Mouse (Mus musculus) cerebellum, adult 18-20 months (tissue): ENCODE measurements around the gene Psd.

Experiments
- DNase-seq, 2 experiments: peaks; one replicate each; pipeline ENCODE4 v3.0.0; 2021

Psd gene

DNA sequence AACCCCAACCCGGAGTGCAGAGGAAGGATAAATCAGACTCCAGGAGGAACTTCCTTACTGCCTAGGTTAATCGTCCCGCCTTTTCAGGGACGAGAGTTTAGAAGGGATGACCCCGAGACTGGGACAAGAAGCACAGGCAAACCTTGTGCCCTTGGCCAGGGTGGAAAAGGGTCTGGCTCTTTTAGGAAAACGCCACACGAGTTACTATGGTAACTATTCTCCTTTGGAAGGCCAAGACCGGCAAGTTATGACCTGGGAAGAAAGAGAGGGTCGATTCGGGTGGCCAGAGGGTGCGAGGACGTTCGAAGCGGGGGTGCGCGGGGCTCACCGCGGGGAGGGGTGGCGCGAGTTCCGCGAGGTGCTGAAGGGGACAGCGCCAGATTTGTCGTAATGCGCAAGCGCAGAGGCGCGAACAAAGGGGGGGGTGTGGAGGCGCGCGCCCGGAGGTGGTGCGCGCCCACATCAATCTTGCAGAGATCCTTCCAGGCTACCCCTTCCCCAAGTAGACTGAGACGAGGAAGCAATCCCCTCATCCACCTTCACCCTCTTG lies at the start of gene Psd:
Gene Psd, minus strand, starts transcription at position 401 of the 550 bp plus-strand sequence.
- DNase-seq, result peak; percentile 74 to 85

DNA sequence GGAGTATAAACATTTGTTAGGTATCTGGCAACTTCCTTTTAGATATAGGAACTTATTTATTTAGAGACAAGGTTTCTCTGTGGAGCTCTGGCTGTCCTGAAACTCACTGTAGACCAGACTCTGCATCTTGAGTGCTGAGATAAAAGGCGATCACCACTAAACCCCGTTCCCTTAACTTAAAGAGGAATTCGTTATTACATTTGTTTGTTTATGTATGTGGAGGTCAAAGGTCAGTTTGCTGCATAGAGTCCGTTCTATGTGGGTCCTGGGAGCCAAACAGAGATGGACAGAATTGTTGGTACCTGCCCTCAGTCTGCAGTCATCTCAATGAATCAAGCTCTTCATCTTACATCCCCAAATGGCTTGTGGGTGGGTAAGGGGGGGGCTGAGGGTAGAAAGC lies 48.9 kb upstream of the Psd start:
- DNase-seq, result no peak

DNA sequence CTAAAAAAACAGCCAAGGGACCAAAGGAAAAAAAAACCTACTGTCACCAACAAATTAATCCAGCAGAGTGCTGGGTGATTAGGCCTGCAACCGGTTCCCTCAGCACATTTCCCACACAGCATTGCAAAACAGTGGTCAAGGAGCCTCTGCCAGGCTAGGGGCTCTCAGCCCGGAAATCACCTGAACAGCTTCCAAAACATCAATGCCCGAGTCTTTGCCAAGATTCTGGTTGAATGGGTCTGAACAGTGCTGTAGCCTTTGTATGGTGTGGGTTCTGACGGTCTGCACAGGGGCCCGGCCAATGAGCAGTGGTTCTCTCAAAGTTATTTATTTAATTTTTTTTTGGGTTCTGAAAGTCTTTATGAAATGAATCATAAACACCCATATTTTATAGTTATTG lies 48.5 kb upstream of the Psd start:
- DNase-seq, result no peak

DNA sequence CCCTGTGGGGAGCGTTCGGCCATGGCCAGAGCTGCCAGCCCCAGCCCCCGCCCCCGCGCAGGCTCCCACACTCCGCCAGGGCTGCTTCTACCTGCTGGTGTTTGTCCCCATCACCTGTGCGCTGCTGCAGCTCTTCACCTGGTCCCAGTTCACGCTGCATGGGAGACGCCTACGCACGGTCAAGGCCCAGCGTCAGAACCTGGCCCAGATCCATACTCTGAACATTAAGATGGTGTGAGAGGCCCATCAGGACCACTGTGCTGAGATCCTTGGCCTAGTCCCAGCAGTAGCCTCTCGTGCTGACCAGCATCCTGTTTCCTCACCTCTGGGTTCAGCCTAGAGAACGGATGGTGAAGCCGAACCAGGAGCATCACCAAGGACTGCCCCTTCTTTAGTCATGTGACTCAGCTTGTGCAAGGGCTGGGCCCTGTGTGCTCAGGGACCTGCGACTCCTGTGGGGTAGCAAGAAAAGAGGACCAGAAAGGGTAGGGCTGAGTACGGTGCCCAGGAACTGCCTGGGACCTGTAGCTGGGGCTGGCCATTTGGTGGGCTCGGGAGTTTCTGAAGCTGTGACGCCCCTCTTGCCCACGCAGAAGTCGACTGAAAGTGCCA lies 47.6 kb upstream of the Psd start:
- peak; percentile 26 to 38 for DNase-seq

DNA sequence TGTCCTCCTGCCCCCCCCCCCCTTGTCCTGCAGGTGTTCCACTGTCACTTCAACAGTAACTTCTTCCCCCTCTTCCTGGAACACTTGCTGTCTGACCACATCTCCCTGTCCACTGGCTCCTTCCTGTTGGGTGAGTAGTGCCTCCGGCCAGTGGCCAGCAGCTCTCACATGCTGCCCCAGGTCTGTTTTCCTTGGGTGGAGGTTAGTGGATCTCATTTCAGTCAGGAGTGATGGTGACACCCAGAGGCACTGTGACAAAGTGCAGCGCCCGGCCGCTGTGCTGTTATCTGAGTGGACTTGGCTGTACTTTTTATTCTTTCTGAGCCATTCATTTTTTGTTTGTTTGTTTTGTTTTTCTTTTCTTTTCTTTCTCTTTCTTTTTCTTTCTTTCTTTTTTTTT lies 42.2 kb upstream of the Psd start:
- DNase-seq, result peak; percentile 72 to 80

DNA sequence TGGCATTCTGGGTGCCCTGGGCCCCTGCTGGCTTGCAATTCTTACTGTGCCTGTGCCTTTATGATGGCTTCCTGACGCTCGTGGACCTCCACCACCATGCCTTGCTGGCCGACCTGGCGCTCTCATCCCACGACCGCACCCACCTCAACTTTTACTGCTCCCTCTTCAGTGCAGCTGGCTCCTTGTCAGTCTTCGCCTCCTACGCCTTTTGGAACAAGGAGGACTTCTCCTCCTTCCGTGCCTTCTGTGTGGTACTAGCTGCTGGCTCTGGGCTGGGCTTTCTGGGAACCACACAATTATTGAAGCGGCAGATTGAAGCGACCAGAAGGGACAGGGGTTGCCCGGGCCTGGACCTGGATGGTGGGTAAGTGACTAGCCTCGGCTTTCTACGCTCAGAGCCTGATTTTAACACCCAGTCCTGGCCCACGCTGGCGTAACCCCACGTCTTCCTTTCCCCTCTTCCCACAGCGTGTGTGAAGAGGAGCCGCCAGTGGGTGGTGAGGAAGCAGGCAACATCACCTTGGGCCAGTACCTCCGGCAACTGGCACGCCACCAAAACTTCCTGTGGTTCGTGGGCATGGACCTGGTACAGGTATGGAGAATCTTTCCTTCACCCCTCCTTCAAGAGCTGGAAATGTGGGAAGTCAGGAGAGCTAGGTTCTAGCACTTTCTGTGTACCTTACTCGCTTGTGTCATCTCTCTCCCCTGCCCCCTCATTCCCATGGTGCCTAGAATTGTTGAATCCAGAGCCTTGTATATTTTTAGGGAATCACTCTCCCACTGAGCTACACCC lies 41.0 kb upstream of the Psd start:
- DNase-seq, result peak in 1 of 2 experiments; percentile 34

DNA sequence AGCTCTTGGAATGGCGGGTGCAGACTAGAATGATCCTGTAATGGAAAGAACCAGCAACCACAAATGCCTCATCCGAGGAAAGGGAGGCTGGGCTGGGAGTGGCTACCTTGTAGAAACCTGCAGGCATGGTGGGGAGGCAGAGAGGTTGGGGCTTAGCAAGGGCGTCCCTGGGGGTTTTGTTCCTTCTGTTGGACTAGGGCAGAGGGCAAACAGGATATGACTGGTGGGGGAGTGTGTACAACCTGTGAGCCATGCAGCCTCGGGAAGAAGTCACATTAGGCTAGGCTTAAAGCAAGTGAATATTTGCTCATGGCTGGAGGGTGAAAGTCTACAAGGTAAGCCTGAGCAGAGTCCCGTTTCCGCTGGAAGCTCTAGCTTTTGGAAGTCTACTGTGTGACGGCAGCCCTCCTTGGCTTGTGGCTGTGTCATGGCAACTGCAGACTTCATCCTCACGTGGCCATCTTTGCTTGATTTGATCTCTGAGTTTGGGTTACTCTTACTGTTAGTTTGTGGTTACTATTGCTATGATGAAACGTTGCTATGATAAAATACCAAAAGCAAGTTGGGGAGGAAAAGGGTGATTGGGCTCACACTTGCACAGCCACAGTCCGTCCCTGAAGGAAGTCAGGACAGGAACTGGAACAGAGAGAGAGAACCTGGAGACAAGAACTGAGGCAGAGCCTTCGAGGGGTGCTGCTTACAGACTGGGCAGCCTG lies 36.5 kb upstream of the Psd start:
- DNase-seq, result no peak

DNA sequence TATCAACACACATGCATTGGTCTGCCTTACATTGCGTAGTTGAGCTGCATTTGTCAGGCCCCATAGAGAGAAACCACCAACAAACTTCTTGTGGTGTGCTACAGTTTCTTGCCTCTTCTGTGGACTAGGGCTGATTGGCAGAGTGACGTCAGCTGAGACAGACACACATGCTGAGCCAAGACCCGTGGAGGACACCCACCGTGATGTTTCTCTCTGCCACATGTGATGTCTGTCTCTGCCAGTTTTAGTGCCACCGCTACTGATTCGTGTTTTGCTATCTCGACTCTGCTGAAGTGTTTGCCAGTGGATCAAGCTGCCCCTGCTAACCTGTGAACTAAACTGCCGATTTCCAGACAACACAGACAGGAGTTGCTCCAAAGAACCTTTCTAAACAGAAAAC lies 35.1 kb upstream of the Psd start:
- no peak for DNase-seq

DNA sequence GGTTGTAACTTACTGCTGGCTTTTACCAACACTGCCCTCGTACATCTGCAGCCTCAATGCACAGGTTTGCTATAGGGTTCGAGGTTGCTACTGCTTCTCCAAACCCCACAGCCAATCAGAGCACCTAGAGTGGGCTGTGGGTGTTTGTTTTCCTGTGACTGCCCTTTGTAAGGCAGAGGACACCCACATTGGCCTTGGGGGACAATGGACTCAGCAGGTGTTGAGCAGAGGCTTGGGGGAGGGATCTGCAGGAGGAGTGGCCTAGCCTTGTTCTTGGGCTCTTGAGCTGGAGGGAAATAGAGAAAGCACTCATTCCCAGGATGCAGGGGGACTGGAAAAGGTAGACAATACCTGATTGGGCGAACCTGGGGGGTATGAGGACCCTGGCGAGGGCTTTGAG lies 31.4 kb upstream of the Psd start:
- no peak for DNase-seq

DNA sequence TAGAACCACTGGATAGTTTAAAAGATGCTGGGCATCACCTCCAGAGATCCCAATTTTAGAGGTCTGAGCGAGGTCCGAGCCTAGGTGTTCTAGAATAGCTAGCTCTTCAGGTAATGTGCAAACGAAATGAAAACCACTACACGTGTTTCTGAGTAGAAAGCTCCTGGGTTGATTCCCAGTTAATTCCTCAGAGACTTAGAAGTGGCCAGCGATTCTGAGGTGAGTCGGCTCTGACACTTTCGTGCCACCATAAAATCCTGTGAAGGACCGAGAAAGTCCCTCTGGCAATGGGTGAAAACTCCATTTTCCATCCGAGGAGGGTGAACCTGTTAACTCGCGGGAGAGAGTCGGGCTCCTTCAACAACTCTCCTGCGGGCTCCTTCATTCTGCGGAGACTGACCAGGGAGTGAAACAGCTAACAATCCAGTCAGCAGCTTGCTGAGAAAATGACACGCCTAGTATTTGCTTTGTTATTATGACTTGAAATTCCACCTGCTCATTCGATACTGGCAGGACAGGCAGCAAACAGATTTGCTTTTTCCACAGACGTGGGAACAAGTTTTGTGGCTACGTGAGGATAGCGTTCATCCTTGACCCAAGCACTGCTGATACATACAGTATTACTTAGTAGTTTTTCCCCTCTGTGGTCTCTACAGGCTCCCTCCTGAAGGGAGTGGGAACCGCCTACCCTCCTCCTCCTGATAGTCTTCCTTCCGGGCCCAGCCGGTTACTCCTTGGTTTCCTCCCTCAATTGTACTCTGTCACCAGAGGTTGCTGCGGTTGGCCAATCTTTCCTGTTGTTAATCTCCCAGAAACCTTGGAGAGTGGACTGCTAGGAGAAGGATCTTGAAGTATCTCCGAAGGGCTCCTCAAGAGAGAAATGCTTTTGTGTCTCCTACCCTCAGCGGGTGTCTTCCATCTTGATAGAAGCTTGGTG lies 30.7 kb upstream of the Psd start:
- no peak for DNase-seq

DNA sequence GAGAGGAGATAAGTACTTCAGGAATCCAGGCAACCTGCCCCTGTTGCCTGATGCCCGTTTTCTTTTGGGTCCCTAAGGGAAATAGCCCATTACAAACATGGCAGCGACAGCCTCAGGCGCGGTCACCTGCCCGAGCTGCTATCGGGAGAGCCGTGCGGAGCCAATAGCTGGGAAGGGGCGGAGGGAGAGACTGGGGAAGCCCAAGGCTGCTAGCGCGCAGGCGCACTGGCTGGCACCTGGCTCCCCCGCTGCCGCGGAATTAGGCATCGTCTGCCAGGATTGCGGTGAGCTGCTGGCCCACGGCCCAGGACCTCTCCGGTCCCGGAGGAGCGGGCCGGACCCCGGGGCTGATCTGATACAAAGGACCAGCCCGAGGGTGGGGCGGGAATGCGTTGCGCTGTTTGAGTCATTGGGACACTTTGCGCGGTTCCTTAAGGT lies 29.8 kb upstream of the Psd start:
- DNase-seq, result peak; percentile 94 to 97

DNA sequence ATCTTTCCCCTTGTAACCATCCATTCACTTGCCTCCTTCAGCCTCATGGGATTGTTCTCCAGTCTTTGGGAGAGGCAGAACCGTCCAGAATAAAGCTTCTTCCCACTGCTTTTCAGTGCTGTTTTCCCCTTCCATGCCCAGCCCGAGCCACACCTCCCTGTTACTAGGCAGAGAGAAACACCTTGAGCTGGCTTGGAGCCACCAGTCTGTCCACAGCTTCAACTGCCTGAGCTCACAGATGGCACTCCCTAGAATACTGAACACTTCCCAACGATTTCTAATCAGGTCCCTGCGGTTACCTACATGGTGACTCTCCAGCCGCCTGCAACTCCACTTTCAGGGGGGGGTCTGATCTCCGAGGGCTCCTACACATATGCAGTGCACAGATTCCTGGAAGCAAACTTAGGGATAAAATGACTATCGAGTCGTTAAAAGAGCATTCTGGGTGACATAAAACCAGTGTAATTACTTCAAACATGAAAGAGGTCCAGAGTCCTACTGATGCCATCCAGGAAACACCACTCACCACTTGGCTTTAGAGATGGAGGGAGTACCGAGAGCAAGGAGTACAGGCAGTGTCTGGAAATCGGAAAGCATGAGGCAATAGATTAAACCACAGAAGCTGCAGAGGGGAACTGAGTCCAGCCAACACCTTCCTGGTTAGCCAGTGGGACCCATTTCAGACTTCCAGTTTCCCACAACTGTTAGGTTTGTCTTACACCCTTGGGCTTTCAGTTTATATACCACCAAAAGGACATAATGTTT lies 23.4 kb upstream of the Psd start, which contains the start of gene 2310034G01Rik:
Gene 2310034G01Rik, minus strand, starts transcription at position 135 of the 765 bp plus-strand sequence.
- DNase-seq, result peak; percentile 55 to 64

DNA sequence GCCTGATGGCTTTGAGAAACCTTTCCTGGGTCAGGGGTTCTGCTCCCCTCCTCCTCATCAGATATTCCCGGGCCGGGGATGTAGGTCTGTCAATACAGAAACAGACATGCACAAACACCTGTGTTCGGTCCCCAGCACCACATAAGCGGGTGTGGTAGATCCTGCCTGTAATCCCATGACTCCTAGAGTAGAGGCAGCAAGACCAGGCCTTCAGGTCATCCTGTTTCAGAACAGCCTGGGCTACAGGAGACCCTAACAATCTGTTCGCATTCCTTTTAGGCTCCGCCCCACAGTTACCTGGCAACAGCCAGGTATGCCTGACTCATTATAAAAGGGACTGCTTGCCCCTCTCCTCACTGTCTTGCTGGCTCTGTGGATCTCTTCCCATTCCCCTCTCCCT lies 22.6 kb upstream of the Psd start:
- peak in 1 of 2 experiments; percentile 18 for DNase-seq

DNA sequence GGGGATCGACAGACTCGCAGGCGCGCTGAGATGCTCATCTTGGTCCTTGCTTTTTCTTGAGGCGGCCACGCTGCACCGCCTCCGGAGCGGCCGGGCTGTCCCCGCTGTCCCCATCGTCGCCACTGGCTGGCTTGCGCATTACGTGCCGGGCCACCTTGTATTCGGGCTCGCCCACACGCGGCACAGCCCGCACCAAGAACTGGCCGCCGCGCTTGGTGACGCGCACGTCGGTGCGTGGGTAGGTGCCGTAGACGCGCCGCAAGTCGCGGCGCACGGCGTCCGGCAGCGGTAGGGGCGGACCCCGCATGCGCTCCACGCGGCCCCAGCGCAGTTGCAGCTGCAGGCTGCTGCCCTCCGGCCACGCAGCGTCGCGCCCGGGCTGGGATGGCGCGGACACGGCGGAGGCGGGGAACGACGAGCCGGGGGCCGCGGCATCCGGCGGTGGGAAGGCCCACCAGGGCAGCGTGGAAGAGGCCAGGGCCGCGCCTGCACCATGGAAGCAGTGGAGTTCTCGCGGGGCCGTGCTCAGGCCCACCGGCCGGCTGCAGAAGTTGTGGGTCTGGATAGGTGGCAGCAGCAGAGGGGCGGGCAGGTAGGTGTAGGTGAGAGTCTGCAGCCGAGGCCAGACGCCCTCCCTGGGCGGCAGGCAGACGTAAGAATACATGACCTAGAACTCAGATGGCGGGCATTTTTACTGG lies 22.0 kb upstream of the Psd start:
- peak; percentile 92 to 93 for DNase-seq

DNA sequence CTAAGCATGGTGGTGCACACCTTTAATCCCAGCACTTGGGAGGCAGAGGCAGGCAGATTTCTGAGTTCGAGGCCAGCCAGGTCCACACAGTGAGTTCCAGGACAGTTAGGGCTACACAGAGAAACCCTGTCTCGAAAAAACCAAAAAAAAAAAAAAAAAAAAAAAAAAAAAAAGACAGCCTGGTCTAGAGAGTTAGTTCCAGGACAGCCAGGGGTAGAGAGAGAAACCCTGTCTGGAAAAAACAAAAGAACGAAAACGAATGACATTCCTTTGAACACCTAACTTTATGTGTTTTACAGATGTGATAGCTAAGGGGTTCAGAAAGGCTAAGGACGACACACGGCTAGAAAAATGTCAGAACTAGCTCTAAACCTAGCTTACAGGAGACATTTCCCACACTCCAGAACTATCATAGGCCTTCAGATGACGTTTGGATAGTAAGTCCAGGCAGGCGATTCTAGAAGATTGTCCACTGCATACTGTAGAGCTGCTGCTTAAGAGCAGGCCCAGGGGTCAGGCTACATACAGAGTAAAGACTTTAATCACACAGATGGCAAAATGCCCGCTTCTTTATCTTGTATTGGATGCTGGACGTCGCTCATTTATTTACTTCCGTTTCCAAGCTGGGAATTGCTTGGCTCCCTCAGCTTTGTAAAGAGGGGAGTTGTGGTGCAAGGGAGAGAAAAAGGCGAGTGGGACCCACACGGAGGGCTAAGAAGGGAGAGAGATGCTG lies 21.1 kb upstream of the Psd start:
- peak in 1 of 2 experiments; percentile 18 for DNase-seq

DNA sequence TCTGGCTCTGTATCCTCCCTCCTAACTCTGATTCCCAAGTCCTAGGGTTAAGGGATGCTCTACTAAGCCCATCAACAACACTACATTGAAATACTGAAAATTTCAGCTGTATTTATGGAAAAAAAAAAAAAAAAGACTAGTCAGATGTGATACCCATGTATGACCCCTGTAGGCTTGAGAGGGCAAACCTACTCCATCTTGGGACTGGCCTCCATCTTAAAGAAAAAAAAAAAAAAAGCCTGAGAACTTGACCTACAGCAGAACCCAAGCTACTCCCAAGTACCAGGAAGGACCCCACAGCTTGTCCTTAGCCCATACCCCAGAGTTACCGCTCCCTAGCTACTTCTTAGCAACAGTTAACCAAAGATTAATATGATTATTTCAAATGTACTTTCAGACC lies 20.2 kb upstream of the Psd start:
- no peak for DNase-seq

DNA sequence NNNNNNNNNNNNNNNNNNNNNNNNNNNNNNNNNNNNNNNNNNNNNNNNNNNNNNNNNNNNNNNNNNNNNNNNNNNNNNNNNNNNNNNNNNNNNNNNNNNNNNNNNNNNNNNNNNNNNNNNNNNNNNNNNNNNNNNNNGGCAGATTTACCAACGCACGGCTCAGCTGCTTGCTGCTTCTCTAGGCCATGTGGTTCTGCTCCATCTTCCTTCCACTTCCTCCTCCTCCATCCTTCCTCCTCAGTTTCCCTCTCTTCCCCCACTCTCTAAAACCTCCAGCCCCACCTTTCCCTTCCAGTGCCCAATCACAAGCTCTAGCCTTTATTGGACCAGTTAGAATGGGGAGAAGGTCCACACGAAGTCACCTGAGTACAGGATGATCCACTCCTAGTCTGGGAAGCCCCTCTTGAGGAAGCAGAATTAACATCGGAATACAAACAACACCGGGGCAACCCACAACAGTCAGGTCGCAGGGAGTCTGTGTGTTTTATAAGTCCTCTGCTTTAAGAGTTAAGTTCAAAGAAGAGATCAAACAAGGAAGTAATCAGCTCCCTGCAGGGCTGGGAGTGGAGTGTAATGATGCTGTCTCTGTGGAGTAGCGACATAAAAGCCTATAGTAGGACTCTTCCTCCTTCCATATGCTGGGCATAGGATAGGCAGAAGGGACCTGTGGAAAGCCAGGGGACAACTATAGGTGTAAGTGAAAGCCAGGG lies 17.9 kb upstream of the Psd start:
- no peak for DNase-seq

DNA sequence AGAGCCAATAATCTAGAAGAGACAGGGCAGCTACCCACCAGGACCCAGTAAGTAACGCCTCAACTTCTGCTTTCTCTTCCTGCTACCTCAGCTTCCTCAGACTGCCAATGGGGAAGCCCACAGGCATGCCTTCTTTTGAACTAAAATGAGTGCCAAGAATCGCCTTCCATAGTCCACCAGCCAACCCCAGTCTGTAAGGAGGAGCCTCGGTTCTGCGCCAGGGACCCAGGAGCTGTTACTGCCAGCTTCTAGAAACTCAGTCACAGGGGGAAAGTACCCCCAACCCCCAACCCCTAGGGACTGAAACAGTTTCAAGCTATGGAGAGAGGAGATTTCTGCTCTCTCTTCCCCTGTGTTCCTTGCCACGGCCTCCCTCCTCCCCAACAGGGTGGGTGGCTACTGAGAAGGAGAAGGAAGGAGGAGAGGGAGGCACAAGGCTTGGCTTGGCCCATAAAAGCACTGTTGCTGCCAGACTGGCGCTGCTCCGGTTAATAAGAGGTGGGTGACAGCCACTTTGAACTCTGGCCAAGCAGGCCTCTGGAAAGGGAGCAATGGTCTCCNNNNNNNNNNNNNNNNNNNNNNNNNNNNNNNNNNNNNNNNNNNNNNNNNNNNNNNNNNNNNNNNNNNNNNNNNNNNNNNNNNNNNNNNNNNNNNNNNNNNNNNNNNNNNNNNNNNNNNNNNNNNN lies 12.5 kb upstream of the Psd start:
- DNase-seq, result peak; percentile 29 to 40

DNA sequence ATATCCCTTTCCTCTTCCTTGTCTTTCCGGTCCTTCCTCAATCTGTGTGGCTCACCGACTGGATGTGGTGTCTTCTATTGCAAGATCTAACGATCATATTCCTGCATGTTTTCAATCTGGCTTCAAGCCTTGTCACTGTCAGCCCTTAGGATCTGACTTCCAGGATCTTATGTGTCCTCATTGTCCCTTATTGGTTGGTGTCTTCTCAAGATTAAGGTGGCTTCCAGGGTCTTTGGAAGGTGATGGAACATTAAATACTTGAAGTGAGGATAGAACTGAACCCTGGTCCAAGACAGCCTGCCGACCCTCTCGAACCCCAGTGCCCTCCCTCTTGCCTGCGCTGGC lies 12.0 kb upstream of the Psd start:
- DNase-seq, result no peak
